Mouse (Mus musculus) right cerebral cortex, postnatal 4 days (tissue): ENCODE measurements at regions not wholly inside any gene's neighbourhood (a gene's known extent, or its start where the extent isn't known, plus 50 kb on each side); places are given as distances from the start of the nearest gene placed in this dataset.

Experiments
- DNase-seq: peaks from one replicate; pipeline ENCODE4 v3.0.0-alpha.2; 2022

- DNase-seq: no peak
Observed at GRCm38 (mm10) chrX:11387200-11387940, 59.7 kb downstream of the H2al1j start.

DNA sequence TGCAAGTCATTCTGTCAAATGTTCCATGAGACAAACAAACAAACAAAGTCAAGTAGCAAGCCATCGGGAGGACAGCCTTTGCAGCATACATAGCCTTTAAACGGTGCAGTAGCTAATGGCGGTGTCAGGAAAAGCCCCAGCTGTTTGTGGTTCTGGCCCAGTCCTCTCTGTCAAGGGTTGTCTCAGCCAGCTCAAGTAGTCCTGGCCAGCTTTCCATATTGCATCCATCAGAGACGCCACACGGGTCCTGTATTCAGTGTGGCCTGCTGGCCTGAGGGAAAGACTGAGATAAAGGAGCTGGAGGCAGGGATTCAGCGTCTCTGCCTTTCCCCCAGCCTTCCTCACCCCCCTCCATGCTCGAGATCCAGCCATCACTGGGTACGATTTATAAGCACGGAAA, 61.2 kb downstream of the H2al1j start:
- DNase-seq: no peak

GRCm38 (mm10) chrX:11400406-11400805, 72.8 kb downstream of the H2al1j start:
- no peak for DNase-seq

GRCm38 (mm10) chrX:11404369-11404768, 76.7 kb downstream of the H2al1j start:
- DNase-seq: no peak

DNA sequence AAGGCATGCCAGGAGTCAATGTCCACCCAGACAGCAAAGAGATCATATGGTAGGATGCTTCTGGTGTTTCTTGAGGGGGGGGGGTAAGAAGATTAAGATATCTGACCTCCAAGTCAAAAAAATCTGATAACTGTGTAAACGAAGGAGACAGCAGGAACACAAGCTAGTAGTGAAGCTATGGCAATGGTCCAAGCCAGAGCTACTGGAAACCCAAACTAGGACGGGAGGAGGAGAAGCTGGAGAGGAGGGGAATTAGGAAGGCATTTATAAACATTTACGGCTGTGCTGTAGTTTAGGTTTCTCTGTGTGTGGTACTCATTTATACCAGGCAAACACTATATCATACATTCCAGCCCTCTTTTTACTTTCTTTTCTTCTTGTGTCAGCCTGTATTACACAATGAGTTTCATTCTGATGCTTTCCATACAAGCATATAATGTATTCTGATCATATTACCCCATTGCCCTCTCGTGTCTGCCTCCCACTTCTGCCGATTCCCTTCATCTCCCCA, 84.7 kb downstream of the H2al1j start:
- no peak for DNase-seq

- DNase-seq: no peak
Observed at GRCm38 (mm10) chrX:11415662-11416061, 88.0 kb downstream of the H2al1j start.

DNA sequence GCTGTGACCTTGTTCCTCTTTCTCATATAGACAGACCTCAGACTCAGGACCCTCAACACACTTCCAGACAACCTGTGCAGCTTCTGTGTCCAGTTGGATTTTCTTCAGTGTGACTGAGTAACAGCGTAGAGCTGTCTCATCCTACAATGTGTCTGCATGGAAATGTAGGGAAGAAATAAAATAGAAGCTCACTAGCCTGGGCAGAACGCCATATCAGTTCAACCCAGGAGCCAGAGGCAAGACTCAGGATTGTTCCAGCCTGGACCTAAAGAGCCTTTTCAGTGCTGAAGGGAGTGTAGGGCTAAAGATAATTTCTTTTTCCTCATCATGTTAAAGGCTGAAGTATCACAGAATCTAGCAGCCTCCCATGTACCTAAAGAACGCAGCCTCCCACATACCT, 88.9 kb downstream of the H2al1j start:
- DNase-seq: no peak

DNA sequence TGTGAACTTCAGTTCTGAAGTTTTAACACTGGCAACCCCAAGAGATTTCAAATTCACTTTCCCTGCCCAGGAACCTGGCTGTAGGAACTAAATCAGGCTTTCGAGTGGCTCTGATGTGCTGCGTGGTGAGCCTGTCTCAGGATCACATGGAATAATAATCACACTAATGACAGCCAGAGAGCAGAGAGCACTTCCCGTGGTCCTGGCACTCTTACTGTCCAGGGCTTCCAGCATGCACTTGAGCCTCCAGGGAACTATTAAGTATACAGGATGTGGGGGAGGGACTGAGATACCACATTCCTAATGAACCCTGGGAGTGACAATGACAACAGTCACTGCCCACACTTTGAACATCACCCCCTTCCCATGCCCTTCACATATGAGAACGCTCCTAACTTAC, 90.2 kb downstream of the H2al1j start:
- DNase-seq: no peak

DNA sequence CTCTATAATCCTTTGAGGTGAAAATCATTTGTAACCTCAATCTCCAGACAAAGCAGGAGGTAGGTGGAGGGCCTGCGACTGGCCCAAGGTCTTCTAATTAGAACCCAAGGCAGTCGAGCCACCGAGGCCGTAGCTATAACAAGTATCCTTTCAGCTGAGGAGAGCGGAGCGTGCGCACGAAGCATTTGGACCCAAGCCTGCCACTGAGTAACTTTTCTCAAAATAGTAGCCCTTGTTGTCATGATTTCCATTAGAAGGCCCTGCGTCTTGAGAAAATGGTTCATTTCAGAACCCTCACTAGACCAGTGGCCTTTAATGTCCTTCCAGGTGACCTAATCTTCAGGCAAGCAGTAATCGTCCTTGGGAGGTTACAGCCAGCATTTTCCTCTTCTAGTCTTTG, 90.6 kb downstream of the H2al1j start:
- no peak for DNase-seq

- no peak for DNase-seq
Observed at GRCm38 (mm10) chrX:11419162-11419631, 91.6 kb downstream of the H2al1j start.

- no peak for DNase-seq
Observed at GRCm38 (mm10) chrX:11432403-11433004, 104.9 kb downstream of the H2al1j start.

- no peak for DNase-seq
Observed at GRCm38 (mm10) chrX:11435338-11435737, 107.7 kb downstream of the H2al1j start.

- no peak for DNase-seq
Observed at GRCm38 (mm10) chrX:11437151-11437944, 109.7 kb downstream of the H2al1j start.

GRCm38 (mm10) chrX:11443543-11443942, 115.9 kb downstream of the H2al1j start:
- DNase-seq: no peak

DNA sequence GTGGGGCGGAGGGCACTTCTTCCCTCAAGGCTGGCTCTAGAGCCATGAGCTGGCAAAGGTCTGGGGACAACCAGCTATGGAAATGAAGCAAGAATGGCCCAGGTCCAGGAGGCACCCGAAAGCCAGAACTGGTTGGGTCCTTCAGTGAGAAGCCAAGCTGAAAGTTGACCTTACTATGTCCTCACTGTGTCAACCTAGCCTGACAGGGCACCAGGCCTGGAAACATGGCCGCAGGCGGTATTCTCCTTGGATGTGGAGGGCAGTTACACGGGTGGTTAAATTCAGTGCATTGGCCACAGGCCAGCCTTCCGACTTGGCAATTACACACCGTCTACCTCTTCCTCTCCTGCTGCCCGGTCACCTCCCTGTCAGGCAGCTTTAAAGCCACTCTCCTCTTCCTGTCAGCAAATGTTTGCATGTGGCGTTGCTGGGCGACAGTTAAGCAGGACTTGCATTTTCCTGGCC, 116.7 kb downstream of the H2al1j start:
- DNase-seq: no peak

- DNase-seq: no peak
Observed at GRCm38 (mm10) chrX:11448711-11449110, 121.1 kb downstream of the H2al1j start.

DNA sequence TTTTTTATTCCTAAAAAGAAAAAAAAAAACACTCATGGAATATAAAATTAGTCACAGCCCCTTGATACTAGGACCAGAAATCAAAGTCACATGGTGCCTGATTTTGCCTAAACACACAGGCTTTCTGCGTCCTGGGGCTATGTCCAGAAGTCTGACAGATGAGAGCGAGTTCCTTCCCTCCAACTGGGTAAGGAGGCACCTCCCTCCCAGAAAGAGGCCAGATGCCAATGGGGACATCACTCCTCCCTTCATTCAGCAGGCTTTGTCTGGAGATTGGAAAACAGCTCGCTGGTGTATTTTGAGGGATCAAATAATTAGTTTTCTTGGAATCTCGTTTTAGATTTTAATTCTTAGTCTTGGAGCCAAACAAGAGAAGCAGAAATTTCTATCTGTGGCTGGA, 130.9 kb downstream of the H2al1j start:
- no peak for DNase-seq

- DNase-seq: no peak
Observed at GRCm38 (mm10) chrX:11463955-11464511, 136.4 kb downstream of the H2al1j start.

- DNase-seq: no peak
Observed at GRCm38 (mm10) chrX:11466191-11466590, 138.6 kb downstream of the H2al1j start.

GRCm38 (mm10) chrX:11479696-11480339, 152.2 kb downstream of the H2al1j start:
- no peak for DNase-seq

- no peak for DNase-seq
Observed at GRCm38 (mm10) chrX:11482141-11482540, 154.5 kb downstream of the H2al1j start.

DNA sequence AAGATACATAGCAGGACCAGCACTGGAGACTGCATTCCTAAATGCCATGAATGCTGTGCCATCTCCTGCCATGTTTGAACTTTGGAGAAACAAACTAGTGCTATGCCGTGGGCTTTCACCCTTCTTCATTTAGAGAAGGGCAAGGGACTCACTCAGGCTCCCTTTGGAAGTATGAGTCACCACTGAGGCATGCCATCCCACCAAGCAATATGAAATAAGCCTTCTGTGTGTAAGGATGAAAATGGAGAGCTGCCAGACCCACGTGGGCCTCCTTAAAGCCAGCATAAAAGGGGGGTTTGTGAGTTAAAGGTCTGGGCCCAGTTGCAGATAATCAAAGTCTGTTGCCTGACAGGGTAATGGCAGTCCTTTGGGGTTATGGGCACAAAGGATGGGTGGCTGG, 159.0 kb downstream of the H2al1j start:
- DNase-seq: no peak

DNA sequence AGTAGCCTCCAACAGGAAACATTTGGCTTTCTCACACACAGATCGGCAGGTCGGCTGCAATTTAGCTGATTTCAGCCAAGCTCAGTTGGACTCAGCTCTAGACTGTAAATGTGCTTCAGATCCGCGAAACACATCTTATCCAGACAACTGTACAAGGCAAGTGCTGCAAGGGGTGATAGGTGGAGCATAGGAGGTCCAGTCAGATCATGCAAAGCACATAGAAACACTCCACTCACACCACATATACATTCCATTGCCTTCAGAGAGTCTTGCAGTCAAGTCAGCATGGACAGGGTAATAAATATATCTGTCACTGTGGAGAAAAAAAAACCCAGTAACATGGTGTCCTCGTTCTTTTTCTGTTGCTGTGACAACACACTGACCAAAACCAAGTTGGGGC, 160.3 kb downstream of the H2al1j start:
- no peak for DNase-seq
